Mouse (Mus musculus) brain, embryonic 14.5 days (tissue): ENCODE measurements around the gene C8b.

Experiments used
- CTCF ChIP-seq: fragments of 200-500 bp; IDR thresholded peaks from 2 replicates; pipeline ENCODE4 v1.5.1; 2012; ENCODE audit warnings: inconsistent platforms, mild to moderate bottlenecking, moderate library complexity, borderline replicate concordance; ENCODE audit not compliant: insufficient read depth, insufficient read length; ENCODE audit errors: extremely low read depth
- POLR2A ChIP-seq: fragments of 200-500 bp; IDR thresholded peaks from 2 replicates; pipeline ENCODE4 v1.6.1; 2012; ENCODE audit warnings: mild to moderate bottlenecking, inconsistent platforms, borderline replicate concordance; ENCODE audit not compliant: poor library complexity, insufficient read depth, insufficient read length, severe bottlenecking; ENCODE audit errors: extremely low read depth

- no peak for TF ChIP-seq CTCF
- TF ChIP-seq POLR2A = no peak
These were observed 44.7 kb downstream of the C8b start for GRCm38 (mm10) chr4:104810710-104811286.
